ENCODE assay signal across 8 mouse cellular contexts in genomic region chr17:28761871-28762270, GRCm38 (mm10). TPM values are rescaled to one million over a fixed set of nuclear protein-coding genes. Genes with fewer than 3 reads are reported as not detected.
DNase-seq lines count a peak whose midpoint lies in the region; ATAC-seq and TF ChIP-seq lines count a peak whose summit lies in the region.

No protein-coding gene starts in this region.

- H3K9me3 ChIP-seq in forebrain, postnatal 0 days (ENCODE audit: low read length): no peaks in the 10 kb centered on the region
- no peaks in the 10 kb centered on the region for H3K9me3 ChIP-seq in forebrain, embryonic 15.5 days
- no peaks in the 10 kb centered on the region for H3K9me3 ChIP-seq in stomach, embryonic 15.5 days

- H3K4me1 ChIP-seq in forebrain, postnatal 0 days (ENCODE audit: insufficient read depth): no peaks in the 10 kb centered on the region
- H3K4me1 ChIP-seq in forebrain, embryonic 15.5 days: no peaks in the 10 kb centered on the region
- no peaks in the 10 kb centered on the region for H3K4me1 ChIP-seq in stomach, embryonic 15.5 days

- TF ChIP-seq CTCF in forebrain, postnatal 0 days (IDR thresholded peaks at IDR 0.05; ENCODE audit: low read depth): peak; percentile 81

- intact Hi-C loops in heart, postnatal 14 days (cut with DNase I): loop anchor here (1.0 to 2.0 kb wide), 3 partner anchors 39 to 165 kb away; partner anchors contain the start of genes Brpf3, Mapk14 and Slc26a8

- H3K27me3 ChIP-seq in forebrain, postnatal 0 days (ENCODE audit: insufficient read depth, low read length): no peaks in the 10 kb centered on the region
- H3K27me3 ChIP-seq in forebrain, embryonic 15.5 days: no peaks in the 10 kb centered on the region
- H3K27me3 ChIP-seq in stomach, embryonic 15.5 days (replicated peaks): no peaks in the 10 kb centered on the region

- peak; percentile 50 for DNase-seq in forebrain, postnatal 0 days
- peak; percentile 81 to 94 for DNase-seq in adrenal gland, adult (ENCODE audit: inconsistent age in 2 of 2, low spot score in 1 of 2)
- DNase-seq in embryo, embryonic 10.5 days (ENCODE audit: low spot score): peak; percentile 72
- peak; percentile 81 to 89 for DNase-seq in heart, postnatal 14 days
- DNase-seq in left cerebral cortex, adult 18-20 months (ENCODE audit: low spot score in 2 of 2): peak; percentile 77 to 82
- DNase-seq in monocyte, adult 2 months (ENCODE audit: low read depth in 1 of 2, low spot score in 2 of 2): peak; percentile 66 to 79

- H3K36me3 ChIP-seq in forebrain, postnatal 0 days (ENCODE audit: insufficient read depth): no peaks in the 10 kb centered on the region
- H3K36me3 ChIP-seq in forebrain, embryonic 15.5 days: no peaks in the 10 kb centered on the region
- no peaks in the 10 kb centered on the region for H3K36me3 ChIP-seq in stomach, embryonic 15.5 days

- no peak overlapping the region for H3K4me2 ChIP-seq in forebrain, postnatal 0 days (ENCODE audit: low read depth)
- no peak overlapping the region for H3K4me2 ChIP-seq in forebrain, embryonic 15.5 days (replicated peaks)
- H3K4me2 ChIP-seq in stomach, embryonic 15.5 days: no peak overlapping the region

- H3K4me3 ChIP-seq in forebrain, postnatal 0 days (ENCODE audit: low read depth, low read length): no peak overlapping the region
- H3K4me3 ChIP-seq in forebrain, embryonic 15.5 days: no peak overlapping the region
- no peak overlapping the region for H3K4me3 ChIP-seq in stomach, embryonic 15.5 days (replicated peaks)

- no peak; the same call in 1 of the 2 replicates for ATAC-seq in forebrain, postnatal 0 days
- ATAC-seq in forebrain, embryonic 15.5 days (replicated peaks): no peak
- peak; percentile 66 for ATAC-seq in stomach, embryonic 15.5 days (ENCODE audit: insufficient read depth, low FRiP score, low read depth)

- H3K9ac ChIP-seq in forebrain, postnatal 0 days: no peak overlapping the region
- no peak overlapping the region for H3K9ac ChIP-seq in forebrain, embryonic 15.5 days (replicated peaks)
- no peak overlapping the region for H3K9ac ChIP-seq in stomach, embryonic 15.5 days

- 12% methylated on average over 3 of the region's 3 CpGs for WGBS in forebrain, postnatal 0 days
- 20% methylated on average over 3 of the region's 3 CpGs for WGBS in forebrain, embryonic 15.5 days
- WGBS in stomach, embryonic 15.5 days: 14% methylated on average over 3 of the region's 3 CpGs

- H3K27ac ChIP-seq in forebrain, postnatal 0 days (ENCODE audit: low read depth, low read length): no peak overlapping the region
- H3K27ac ChIP-seq in forebrain, embryonic 15.5 days (replicated peaks): no peak overlapping the region
- no peak overlapping the region for H3K27ac ChIP-seq in stomach, embryonic 15.5 days

RNA-seq across cellular contexts. Expression of gene Mapk13, which starts 7.2 kb away (rescaled TPM):
- total RNA-seq in forebrain, postnatal 0 days (2014; rRNA removed): 0.14 and 0.38 TPM in 2 replicates
- polyA plus RNA-seq in forebrain, postnatal 0 days (2015; fragmentation: Nextera tagmentation; extraction: Ambion mirVana): 0.53 and 1.0 TPM in 2 replicates
- polyA plus RNA-seq in forebrain, embryonic 15.5 days (2015; fragmentation: Nextera tagmentation; extraction: Ambion mirVana): 0.33 and 0.85 TPM in 2 replicates
- total RNA-seq in heart, postnatal 14 days (2021): under 1 TPM; 0.17 to 0.33 TPM
- 1 to 10 TPM; 1.7 to 4.3 TPM for total RNA-seq in left cerebral cortex, adult 18-20 months (2021)
- polyA plus RNA-seq in stomach, embryonic 15.5 days (2015; fragmentation: Nextera tagmentation; extraction: Ambion mirVana): 95.5 and 115 TPM in 2 replicates

RNA-seq across cellular contexts. Expression of gene AC170998.1, which starts 36.0 kb away (rescaled TPM):
- total RNA-seq in forebrain, postnatal 0 days (2014; rRNA removed): 1.2 and 5.6 TPM in 2 replicates
- polyA plus RNA-seq in forebrain, postnatal 0 days (2015; fragmentation: Nextera tagmentation; extraction: Ambion mirVana): 1.7 TPM in 1 of 2 replicates, not detected in the other
- 2.3 and 2.6 TPM in 2 replicates for polyA plus RNA-seq in forebrain, embryonic 15.5 days (2015; fragmentation: Nextera tagmentation; extraction: Ambion mirVana)
- 1 to 10 TPM in 1 of 2 experiments, under 1 TPM in 1; 0.98 to 1.4 TPM for total RNA-seq in heart, postnatal 14 days (2021)
- total RNA-seq in left cerebral cortex, adult 18-20 months (2021): 1 to 10 TPM; 2.8 TPM
- polyA plus RNA-seq in stomach, embryonic 15.5 days (2015; fragmentation: Nextera tagmentation; extraction: Ambion mirVana): 3.4 TPM in 2 replicates

RNA-seq across cellular contexts. Expression of gene Brpf3, which starts 39.0 kb away (rescaled TPM):
- total RNA-seq in forebrain, postnatal 0 days (2014; rRNA removed): 8.9 and 13.0 TPM in 2 replicates
- polyA plus RNA-seq in forebrain, postnatal 0 days (2015; fragmentation: Nextera tagmentation; extraction: Ambion mirVana): 2.2 and 4.1 TPM in 2 replicates
- polyA plus RNA-seq in forebrain, embryonic 15.5 days (2015; fragmentation: Nextera tagmentation; extraction: Ambion mirVana): 8.0 TPM in 2 replicates
- 10 to 100 TPM; 17.2 to 18.5 TPM for total RNA-seq in heart, postnatal 14 days (2021)
- total RNA-seq in left cerebral cortex, adult 18-20 months (2021): 10 to 100 TPM; 51.5 to 55.0 TPM
- polyA plus RNA-seq in stomach, embryonic 15.5 days (2015; fragmentation: Nextera tagmentation; extraction: Ambion mirVana): 14.5 and 15.1 TPM in 2 replicates
